ENCODE assay signal across 8 mouse cellular contexts in genomic region chr15:83555161-83555974, GRCm38 (mm10). TPM values are rescaled to one million over a fixed set of nuclear protein-coding genes. Genes with fewer than 3 reads are reported as not detected.
DNase-seq lines count a peak whose midpoint lies in the region; ATAC-seq lines count a peak whose summit lies in the region.

No protein-coding gene starts in this region.

- WGBS in hindbrain, embryonic 14.5 days: under 1% methylated on average over 74 of the region's 74 CpGs

- H3K9ac ChIP-seq in hindbrain, embryonic 14.5 days: peak overlapping the region; percentile 84

- DNase-seq in R1 (ENCODE audit: low read depth, low spot score): peak; percentile 88
- DNase-seq in cerebellum, postnatal 25 days: peak; percentile 91 to 92
- peak; percentile 65 to 85 for DNase-seq in frontal cortex, postnatal 25 days (ENCODE audit: low spot score in 2 of 2)
- peak; percentile 91 for DNase-seq in hindbrain, embryonic 14.5 days (ENCODE audit: low spot score)
- peak; percentile 77 to 84 for DNase-seq in layer of hippocampus, postnatal 25 days (ENCODE audit: extremely low spot score in 1 of 2, low spot score in 1 of 2)
- DNase-seq in lung, postnatal 14 days: peak; percentile 85
- DNase-seq in ovary, postnatal 36 days (ENCODE audit: low spot score): peak; percentile 88
- peak; percentile 92 for DNase-seq in thymus, postnatal 14 days

- H3K4me1 ChIP-seq in hindbrain, embryonic 14.5 days (replicated peaks; ENCODE audit: control insufficient read depth, insufficient read depth, low read length): peaks cover 12% of the 10 kb centered on the region

- peak; percentile 90 for ATAC-seq in hindbrain, embryonic 14.5 days (ENCODE audit: low FRiP score)

- H3K27ac ChIP-seq in hindbrain, embryonic 14.5 days: peak overlapping the region; percentile 94

- H3K4me3 ChIP-seq in hindbrain, embryonic 14.5 days (replicated peaks; ENCODE audit: low read length): peak overlapping the region; percentile 68

- H3K4me2 ChIP-seq in hindbrain, embryonic 14.5 days (replicated peaks): peak overlapping the region; percentile 82

- no peaks in the 10 kb centered on the region for H3K27me3 ChIP-seq in hindbrain, embryonic 14.5 days (ENCODE audit: control insufficient read depth, insufficient read depth, low read length)

- H3K36me3 ChIP-seq in hindbrain, embryonic 14.5 days (replicated peaks; ENCODE audit: control insufficient read depth, insufficient read depth): peaks cover 28% of the 10 kb centered on the region

- no peaks in the 10 kb centered on the region for H3K9me3 ChIP-seq in hindbrain, embryonic 14.5 days (ENCODE audit: control insufficient read depth, low read length)

RNA-seq across cellular contexts. Expression of gene Tspo, which starts 8.0 kb away (rescaled TPM):
- polyA plus RNA-seq in hindbrain, embryonic 14.5 days (2014; fragmentation: Nextera tagmentation; extraction: Ambion mirVana): 10.0 and 12.2 TPM in 2 replicates
- 1 to 10 TPM; 3.5 to 4.6 TPM for total RNA-seq in layer of hippocampus, postnatal 25 days (2021)

RNA-seq across cellular contexts. Expression of gene Mcat, which starts 8.2 kb away (rescaled TPM):
- polyA plus RNA-seq in hindbrain, embryonic 14.5 days (2014; fragmentation: Nextera tagmentation; extraction: Ambion mirVana): 33.2 and 37.6 TPM in 2 replicates
- total RNA-seq in layer of hippocampus, postnatal 25 days (2021): 10 to 100 TPM; 26.3 to 29.5 TPM

RNA-seq across cellular contexts. Expression of gene Bik, which starts 28.7 kb away (rescaled TPM):
- polyA plus RNA-seq in hindbrain, embryonic 14.5 days (2014; fragmentation: Nextera tagmentation; extraction: Ambion mirVana): 0.84 and 1.1 TPM in 2 replicates
- not detected for total RNA-seq in layer of hippocampus, postnatal 25 days (2021)

RNA-seq across cellular contexts. Expression of gene Ttll12, which starts 39.6 kb away (rescaled TPM):
- 43.1 and 44.4 TPM in 2 replicates for polyA plus RNA-seq in hindbrain, embryonic 14.5 days (2014; fragmentation: Nextera tagmentation; extraction: Ambion mirVana)
- total RNA-seq in layer of hippocampus, postnatal 25 days (2021): 10 to 100 TPM; 13.2 to 13.5 TPM

RNA-seq across cellular contexts. Expression of gene Ttll1, which starts 44.7 kb away (rescaled TPM):
- 59.5 and 74.7 TPM in 2 replicates for polyA plus RNA-seq in hindbrain, embryonic 14.5 days (2014; fragmentation: Nextera tagmentation; extraction: Ambion mirVana)
- total RNA-seq in layer of hippocampus, postnatal 25 days (2021): 10 to 100 TPM; 38.1 to 39.1 TPM

Comparison
In these comparisons a context has a peak if more than half of its experiments do, and no peak if none do; other contexts are left out.
1. Peak in every context shown above with its lines: DNase-seq, ATAC-seq, H3K4me3 ChIP-seq and H3K27ac ChIP-seq.